Mouse (Mus musculus) lung, embryonic 14.5 days (tissue): ENCODE measurements at regions not wholly inside any gene's neighbourhood (a gene's known extent, or its start where the extent isn't known, plus 50 kb on each side); places are given as distances from the start of the nearest gene placed in this dataset.
"Not testable (repeated sequence)": the region's sequence is repeated elsewhere in the genome, so short reads cannot be mapped to it uniquely, and the experiment has no call there.

Experiments used
- ATAC-seq: fragments of 200-750 bp; cut with Nextera tagmentation; 2 replicates; pipeline ENCODE4 v1.8.0; 2017; ENCODE audit warnings: mild to moderate bottlenecking, moderate TSS enrichment, moderate library complexity; ENCODE audit not compliant: insufficient read depth
- DNase-seq: peaks from one replicate; pipeline ENCODE4 v3.0.0-alpha.2; 2015
- H3K27ac ChIP-seq: fragments of 300-500 bp; sonication (generic); 2 replicates; pipeline ENCODE4 v1.5.1; 2014; ENCODE audit warnings: low read depth, mild to moderate bottlenecking, moderate library complexity
- H3K27me3 ChIP-seq: fragments of 300-500 bp; sonication (generic); 2 replicates; pipeline ENCODE4 v1.6.1; 2014; ENCODE audit warnings: low read length, control low read depth; ENCODE audit not compliant: insufficient read depth
- H3K36me3 ChIP-seq: fragments of 300-500 bp; sonication (generic); 2 replicates; pipeline ENCODE4 v1.6.1; 2014; ENCODE audit warnings: control low read depth; ENCODE audit not compliant: insufficient read depth
- H3K4me1 ChIP-seq: fragments of 300-500 bp; sonication (generic); 2 replicates; pipeline ENCODE4 v1.6.1; 2014; ENCODE audit warnings: antibody characterized with exemption, control low read depth; ENCODE audit not compliant: insufficient read depth
- H3K4me2 ChIP-seq: fragments of 300-500 bp; sonication (generic); 2 replicates; pipeline ENCODE4 v1.6.1; 2014; ENCODE audit warnings: mild to moderate bottlenecking
- H3K4me3 ChIP-seq: fragments of 300-500 bp; sonication (generic); 2 replicates; pipeline ENCODE4 v1.5.1; 2014; ENCODE audit warnings: low read depth, low read length
- H3K9ac ChIP-seq: fragments of 300-500 bp; sonication (generic); 2 replicates; pipeline ENCODE4 v1.6.1; 2014
- H3K9me3 ChIP-seq: fragments of 300-500 bp; sonication (generic); 2 replicates; pipeline ENCODE4 v1.6.1; 2016; ENCODE audit warnings: low read depth, low read length, control low read depth
- CTCF ChIP-seq: IDR thresholded peaks from 2 replicates; pipeline ENCODE4 v1.5.1; 2016; ENCODE audit warnings: antibody characterized with exemption, low read depth
- WGBS: fragments of 180-500 bp; shearing (Covaris S2); extraction: QIAGEN DNeasy Blood & Tissue Kit; methylation state at CpG from one replicate; pipeline ENCODE4 v1.1.7; 2014; 5-methylcytosine and 5-hydroxymethylcytosine counted together

- 39% methylated on average over 10 of the region's 10 CpGs for WGBS
- H3K4me3 ChIP-seq: no peak overlapping the region
- ATAC-seq: no peak
- no peaks in the 10 kb centered on the region for H3K9me3 ChIP-seq
- no peak overlapping the region for H3K27ac ChIP-seq
- no peaks in the 10 kb centered on the region for H3K36me3 ChIP-seq
- H3K9ac ChIP-seq: no peak overlapping the region
- H3K27me3 ChIP-seq: no peaks in the 10 kb centered on the region
- no peak for DNase-seq
- H3K4me2 ChIP-seq: no peak overlapping the region
- H3K4me1 ChIP-seq: no peaks in the 10 kb centered on the region
- TF ChIP-seq CTCF: no peak
Observed at GRCm38 (mm10) chr8:78065890-78066493, 147.1 kb upstream of the Ttc29 start.

GRCm38 (mm10) chr8:78068087-78068910 is 144.8 kb upstream of the Ttc29 start:
- Histone ChIP-seq H3K27me3 (no peaks in the 10 kb centered on the region), H3K4me1 (no peaks in the 10 kb centered on the region), H3K9ac (no peak overlapping the region), H3K9me3 (no peaks in the 10 kb centered on the region), H3K4me3 (no peak overlapping the region), H3K36me3 (no peaks in the 10 kb centered on the region), H3K4me2 (no peak overlapping the region), H3K27ac (no peak overlapping the region)
- WGBS: 30% methylated on average over 13 of the region's 13 CpGs
- DNase-seq (no peak), ATAC-seq (no peak)
- TF ChIP-seq CTCF: no peak

GRCm38 (mm10) chr8:78073821-78074220 is 139.3 kb upstream of the Ttc29 start:
- no peak overlapping the region for H3K27ac ChIP-seq
- H3K4me1 ChIP-seq: no peaks in the 10 kb centered on the region
- ATAC-seq (no peak), DNase-seq (no peak)
- H3K36me3 ChIP-seq: no peaks in the 10 kb centered on the region
- H3K4me3 ChIP-seq: no peak overlapping the region
- no peak overlapping the region for H3K4me2 ChIP-seq
- no peak for TF ChIP-seq CTCF
- WGBS: 71% methylated on average over 7 of the region's 7 CpGs
- no peaks in the 10 kb centered on the region for H3K27me3 ChIP-seq
- H3K9me3 ChIP-seq: no peaks in the 10 kb centered on the region
- no peak overlapping the region for H3K9ac ChIP-seq

- peak; percentile 87 for ATAC-seq
- Histone ChIP-seq H3K4me2 (no peak overlapping the region), H3K9me3 (no peaks in the 10 kb centered on the region), H3K9ac (no peak overlapping the region), H3K4me3 (no peak overlapping the region), H3K36me3 (no peaks in the 10 kb centered on the region), H3K27ac (peak overlapping the region; percentile 47; the same call in 1 of the 2 replicates), H3K27me3 (no peaks in the 10 kb centered on the region), H3K4me1 (no peaks in the 10 kb centered on the region)
- peak; percentile 79 for DNase-seq
- TF ChIP-seq CTCF: no peak
- whole genome bisulfite sequencing: 32% methylated on average over 4 of the region's 4 CpGs
Observed at GRCm38 (mm10) chr8:78077122-78077521, 136.0 kb upstream of the Ttc29 start.

GRCm38 (mm10) chr8:78081395-78081794 is 131.7 kb upstream of the Ttc29 start:
- H3K9ac ChIP-seq, H3K27ac ChIP-seq, H3K4me2 ChIP-seq, H3K4me3 ChIP-seq, H3K27me3 ChIP-seq, ATAC-seq, H3K36me3 ChIP-seq, H3K9me3 ChIP-seq, DNase-seq, H3K4me1 ChIP-seq: not testable (repeated sequence)
- WGBS: 61% methylated on average over 7 of the region's 7 CpGs

- WGBS: 65% methylated on average over 2 of the region's 2 CpGs
- no peak for ATAC-seq
Observed at GRCm38 (mm10) chr8:78083012-78083411, 130.1 kb upstream of the Ttc29 start.

GRCm38 (mm10) chr8:78086361-78086760 is 126.7 kb upstream of the Ttc29 start:
- Histone ChIP-seq H3K4me3 (no peak overlapping the region), H3K9me3 (no peaks in the 10 kb centered on the region), H3K36me3 (no peaks in the 10 kb centered on the region), H3K27me3 (no peaks in the 10 kb centered on the region), H3K9ac (no peak overlapping the region), H3K4me1 (no peaks in the 10 kb centered on the region), H3K4me2 (no peak overlapping the region), H3K27ac (no peak overlapping the region)
- ATAC-seq: no peak
- no peak for DNase-seq
- WGBS: 85% methylated on average over 3 of the region's 3 CpGs
- no peak for TF ChIP-seq CTCF

More at GRCm38 (mm10) chr8:78083012-78083411, 130.1 kb upstream of the Ttc29 start:
- Histone ChIP-seq H3K4me2 (no peak overlapping the region), H3K36me3 (no peaks in the 10 kb centered on the region), H3K4me3 (no peak overlapping the region), H3K9me3 (no peaks in the 10 kb centered on the region), H3K27me3 (no peaks in the 10 kb centered on the region), H3K9ac (no peak overlapping the region), H3K4me1 (no peaks in the 10 kb centered on the region), H3K27ac (no peak overlapping the region)
- TF ChIP-seq CTCF: no peak
- no peak for DNase-seq
